Mouse (Mus musculus): ENCODE measurements at regions not wholly inside any gene's neighbourhood (a gene's known extent, or its start where the extent isn't known, plus 50 kb on each side); places are given as distances from the start of the nearest gene placed in this dataset.
"Not testable (repeated sequence)": the region's sequence is repeated elsewhere in the genome, so short reads cannot be mapped to it uniquely, and the experiment has no call there.

- no peak overlapping the region for H3K27ac ChIP-seq (ENCODE audit: low read length)
- H3K9me3 ChIP-seq (replicated peaks; ENCODE audit: control insufficient read depth, low read length, poor library complexity, severe bottlenecking): no peaks in the 10 kb centered on the region
- no peaks in the 10 kb centered on the region for H3K4me1 ChIP-seq (ENCODE audit: control insufficient read depth, insufficient read depth, low read length)
- no peaks in the 10 kb centered on the region for H3K36me3 ChIP-seq (ENCODE audit: control insufficient read depth, insufficient read depth, low read length)
- no peak overlapping the region for H3K4me3 ChIP-seq (ENCODE audit: low read depth, low read length)
- no peak overlapping the region for H3K4me2 ChIP-seq (ENCODE audit: low read length)
- no peak for ATAC-seq
- H3K27me3 ChIP-seq (ENCODE audit: control insufficient read depth, insufficient read depth, low read depth, low read length): no peaks in the 10 kb centered on the region
- H3K9ac ChIP-seq (ENCODE audit: low read depth, low read length): no peak overlapping the region
These were observed 56.0 kb downstream of the Ccdc71l start for GRCm38 (mm10) chr12:32434506-32435002.

GRCm38 (mm10) chr12:32435126-32435525, 56.6 kb downstream of the Ccdc71l start:
- WGBS: 78% methylated on average over 1 of the region's 1 CpGs
- Histone ChIP-seq H3K36me3 (ENCODE audit: control insufficient read depth, insufficient read depth, low read length) (no peaks in the 10 kb centered on the region), H3K9me3 (replicated peaks; ENCODE audit: control insufficient read depth, low read length, poor library complexity, severe bottlenecking) (no peaks in the 10 kb centered on the region), H3K27ac (ENCODE audit: low read length) (no peak overlapping the region), H3K4me3 (ENCODE audit: low read depth, low read length) (no peak overlapping the region), H3K4me1 (ENCODE audit: control insufficient read depth, insufficient read depth, low read length) (no peaks in the 10 kb centered on the region), H3K4me2 (ENCODE audit: low read length) (no peak overlapping the region), H3K27me3 (ENCODE audit: control insufficient read depth, insufficient read depth, low read depth, low read length) (no peaks in the 10 kb centered on the region), H3K9ac (ENCODE audit: low read depth, low read length) (no peak overlapping the region)
- no peak for ATAC-seq

DNA sequence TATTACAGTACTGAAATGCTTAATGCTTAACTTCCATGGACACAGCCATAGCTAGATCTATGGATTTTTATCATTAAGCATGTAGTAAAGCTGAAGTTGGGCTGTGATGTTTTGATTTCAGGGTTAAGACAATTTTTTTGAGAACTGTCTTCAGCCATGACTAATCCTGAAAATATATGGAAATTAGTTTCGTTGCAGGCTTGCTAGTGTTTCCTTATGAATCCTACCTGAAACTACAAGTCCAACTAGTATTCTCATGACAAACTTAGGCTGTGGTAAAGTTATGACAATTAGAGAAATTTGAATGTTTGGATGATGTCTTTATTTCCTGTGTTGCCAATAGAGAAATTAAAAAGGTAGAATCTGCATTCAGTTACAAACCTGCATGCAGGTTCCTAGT, 59.7 kb downstream of the Ccdc71l start:
- H3K4me2 ChIP-seq (ENCODE audit: low read length): no peak overlapping the region
- H3K9me3 ChIP-seq (replicated peaks; ENCODE audit: control insufficient read depth, low read length, poor library complexity, severe bottlenecking): no peaks in the 10 kb centered on the region
- H3K36me3 ChIP-seq (ENCODE audit: control insufficient read depth, insufficient read depth, low read length): no peaks in the 10 kb centered on the region
- no peaks in the 10 kb centered on the region for H3K4me1 ChIP-seq (ENCODE audit: control insufficient read depth, insufficient read depth, low read length)
- H3K27me3 ChIP-seq (ENCODE audit: control insufficient read depth, insufficient read depth, low read depth, low read length): no peaks in the 10 kb centered on the region
- no peak overlapping the region for H3K4me3 ChIP-seq (ENCODE audit: low read depth, low read length)
- no peak overlapping the region for H3K27ac ChIP-seq (ENCODE audit: low read length)
- WGBS: 78% methylated on average over 1 of the region's 1 CpGs
- no peak overlapping the region for H3K9ac ChIP-seq (ENCODE audit: low read depth, low read length)
- ATAC-seq: no peak

DNA sequence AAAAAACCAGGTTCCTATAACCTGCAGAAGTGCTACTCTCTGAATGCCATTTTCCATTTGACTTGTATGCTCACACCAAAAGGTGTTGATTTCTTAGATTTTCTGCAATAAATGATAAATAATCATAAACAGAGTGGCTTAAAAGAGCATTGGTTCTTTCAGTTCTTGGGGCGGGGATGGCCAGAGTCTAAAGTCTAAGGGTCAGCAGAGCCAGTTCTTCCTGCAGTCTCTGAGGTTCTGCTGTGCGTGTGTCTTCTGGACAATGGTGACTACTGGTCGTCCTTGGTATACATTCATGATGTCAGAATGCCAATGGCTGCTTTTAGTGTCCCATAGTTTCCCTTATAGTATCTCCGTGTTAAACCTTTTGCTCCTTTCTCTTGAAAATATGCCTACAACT, 66.3 kb downstream of the Ccdc71l start:
- H3K9me3 ChIP-seq (replicated peaks; ENCODE audit: control insufficient read depth, low read length, poor library complexity, severe bottlenecking): no peaks in the 10 kb centered on the region
- no peak overlapping the region for H3K9ac ChIP-seq (ENCODE audit: low read depth, low read length)
- no peak overlapping the region for H3K4me2 ChIP-seq (ENCODE audit: low read length)
- no peak for ATAC-seq
- H3K4me1 ChIP-seq (ENCODE audit: control insufficient read depth, insufficient read depth, low read length): no peaks in the 10 kb centered on the region
- no peak overlapping the region for H3K27ac ChIP-seq (ENCODE audit: low read length)
- H3K4me3 ChIP-seq (ENCODE audit: low read depth, low read length): no peak overlapping the region
- WGBS: 84% methylated on average over 4 of the region's 4 CpGs
- no peaks in the 10 kb centered on the region for H3K36me3 ChIP-seq (ENCODE audit: control insufficient read depth, insufficient read depth, low read length)
- H3K27me3 ChIP-seq (ENCODE audit: control insufficient read depth, insufficient read depth, low read depth, low read length): no peaks in the 10 kb centered on the region

DNA sequence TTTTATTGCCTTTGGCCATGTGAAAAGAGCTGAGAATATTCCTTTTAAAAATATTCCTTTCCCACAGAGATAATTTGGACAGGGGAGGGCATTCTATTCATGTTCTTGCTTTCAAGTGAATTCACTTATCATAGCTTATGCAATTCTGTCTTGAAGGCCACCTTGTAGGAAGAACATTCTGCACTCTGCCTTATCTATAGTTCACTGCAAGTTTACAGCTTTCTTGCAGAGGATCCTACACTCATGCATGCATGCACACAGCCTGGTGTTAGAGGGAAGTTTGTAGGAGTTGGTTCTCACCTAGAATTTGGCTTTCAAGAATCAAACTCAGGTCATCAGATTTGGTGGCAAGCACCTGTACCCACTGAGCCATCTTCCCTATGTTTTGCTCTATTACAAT, 67.4 kb downstream of the Ccdc71l start:
- H3K4me2 ChIP-seq (ENCODE audit: low read length): no peak overlapping the region
- no peak overlapping the region for H3K4me3 ChIP-seq (ENCODE audit: low read depth, low read length)
- H3K9me3 ChIP-seq (replicated peaks; ENCODE audit: control insufficient read depth, low read length, poor library complexity, severe bottlenecking): no peaks in the 10 kb centered on the region
- no peaks in the 10 kb centered on the region for H3K4me1 ChIP-seq (ENCODE audit: control insufficient read depth, insufficient read depth, low read length)
- no peak overlapping the region for H3K27ac ChIP-seq (ENCODE audit: low read length)
- no peak overlapping the region for H3K9ac ChIP-seq (ENCODE audit: low read depth, low read length)
- H3K27me3 ChIP-seq (ENCODE audit: control insufficient read depth, insufficient read depth, low read depth, low read length): no peaks in the 10 kb centered on the region
- H3K36me3 ChIP-seq (ENCODE audit: control insufficient read depth, insufficient read depth, low read length): no peaks in the 10 kb centered on the region
- ATAC-seq: no peak

- H3K4me1 ChIP-seq (ENCODE audit: control insufficient read depth, insufficient read depth, low read length): no peaks in the 10 kb centered on the region
- no peak for ATAC-seq
- H3K4me2 ChIP-seq (ENCODE audit: low read length): no peak overlapping the region
- no peak overlapping the region for H3K9ac ChIP-seq (ENCODE audit: low read depth, low read length)
- H3K36me3 ChIP-seq (ENCODE audit: control insufficient read depth, insufficient read depth, low read length): no peaks in the 10 kb centered on the region
- no peaks in the 10 kb centered on the region for H3K27me3 ChIP-seq (ENCODE audit: control insufficient read depth, insufficient read depth, low read depth, low read length)
- H3K4me3 ChIP-seq (ENCODE audit: low read depth, low read length): no peak overlapping the region
- no peaks in the 10 kb centered on the region for H3K9me3 ChIP-seq (replicated peaks; ENCODE audit: control insufficient read depth, low read length, poor library complexity, severe bottlenecking)
- H3K27ac ChIP-seq (ENCODE audit: low read length): no peak overlapping the region
These were observed 70.9 kb downstream of the Ccdc71l start for GRCm38 (mm10) chr12:32449373-32449772.

DNA sequence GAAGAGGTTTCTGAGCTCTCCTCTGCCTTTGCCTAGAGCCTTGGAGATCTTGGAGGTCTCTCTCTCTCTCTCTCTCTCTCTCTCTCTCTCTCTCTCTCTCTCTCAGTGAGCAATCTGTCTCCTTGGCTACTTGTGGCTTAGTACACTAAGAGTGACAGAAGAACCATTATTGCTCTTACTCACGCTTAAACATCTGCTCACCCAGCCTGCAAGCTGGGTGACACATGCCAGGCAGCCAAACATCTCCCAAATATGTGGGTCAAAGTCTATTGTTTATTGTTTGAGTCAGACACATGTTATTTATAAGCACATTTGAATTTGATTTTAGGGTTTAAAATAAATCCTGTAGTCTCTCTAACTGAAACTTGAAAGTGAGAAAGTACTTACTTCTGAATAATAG, 72.7 kb downstream of the Ccdc71l start:
- Histone ChIP-seq H3K4me3 (ENCODE audit: low read depth, low read length) (no peak overlapping the region), H3K27ac (ENCODE audit: low read length) (no peak overlapping the region), H3K27me3 (ENCODE audit: control insufficient read depth, insufficient read depth, low read depth, low read length) (no peaks in the 10 kb centered on the region), H3K4me2 (ENCODE audit: low read length) (no peak overlapping the region), H3K4me1 (ENCODE audit: control insufficient read depth, insufficient read depth, low read length) (no peaks in the 10 kb centered on the region), H3K9me3 (replicated peaks; ENCODE audit: control insufficient read depth, low read length, poor library complexity, severe bottlenecking) (no peaks in the 10 kb centered on the region), H3K36me3 (ENCODE audit: control insufficient read depth, insufficient read depth, low read length) (no peaks in the 10 kb centered on the region), H3K9ac (ENCODE audit: low read depth, low read length) (no peak overlapping the region)
- WGBS: 77% methylated on average over 1 of the region's 1 CpGs
- ATAC-seq: no peak

DNA sequence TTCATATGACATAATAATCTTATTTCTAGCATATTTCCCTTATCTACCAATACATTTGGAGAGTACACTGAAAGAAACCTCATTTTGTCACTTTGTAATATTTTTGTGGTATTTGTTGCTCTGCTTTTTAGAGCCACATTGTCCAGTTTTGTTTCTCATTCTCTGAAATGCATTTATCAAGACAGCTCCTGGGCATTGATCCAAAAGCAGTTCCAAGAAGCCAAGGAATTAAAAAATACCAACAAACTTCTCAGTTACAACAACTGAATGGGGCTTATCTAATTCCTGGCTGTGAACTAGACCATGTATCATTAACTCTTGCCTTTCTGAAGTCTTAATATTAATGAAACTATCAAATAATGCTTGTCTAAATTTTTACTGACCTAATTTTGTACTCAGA, 76.3 kb downstream of the Ccdc71l start:
- no peak overlapping the region for H3K4me2 ChIP-seq (ENCODE audit: low read length)
- H3K9ac ChIP-seq (ENCODE audit: low read depth, low read length): no peak overlapping the region
- H3K36me3 ChIP-seq (ENCODE audit: control insufficient read depth, insufficient read depth, low read length): no peaks in the 10 kb centered on the region
- no peaks in the 10 kb centered on the region for H3K9me3 ChIP-seq (replicated peaks; ENCODE audit: control insufficient read depth, low read length, poor library complexity, severe bottlenecking)
- no peak overlapping the region for H3K4me3 ChIP-seq (ENCODE audit: low read depth, low read length)
- ATAC-seq: no peak
- H3K27ac ChIP-seq (ENCODE audit: low read length): no peak overlapping the region
- H3K27me3 ChIP-seq (ENCODE audit: control insufficient read depth, insufficient read depth, low read depth, low read length): no peaks in the 10 kb centered on the region
- no peaks in the 10 kb centered on the region for H3K4me1 ChIP-seq (ENCODE audit: control insufficient read depth, insufficient read depth, low read length)

DNA sequence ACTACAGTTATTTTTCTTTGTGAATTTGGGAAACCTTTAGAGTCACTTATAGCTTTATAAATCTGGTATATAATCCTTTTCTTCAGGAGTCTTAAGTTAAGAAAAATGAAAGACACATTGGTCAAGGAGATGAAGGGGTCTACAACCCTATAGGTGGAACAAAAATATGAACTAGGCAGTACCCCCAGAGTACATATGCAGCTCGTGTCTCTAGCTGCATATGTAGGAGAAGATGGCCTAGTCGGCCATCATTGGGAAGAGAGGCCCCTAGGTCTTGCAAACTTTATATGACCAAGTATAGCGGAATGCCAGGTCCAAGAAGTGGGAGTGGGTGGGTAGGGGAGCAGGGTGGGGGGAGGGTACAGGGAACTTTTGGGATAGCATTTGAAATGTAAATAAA, 76.7 kb downstream of the Ccdc71l start:
- not testable (repeated sequence) for H3K9me3 ChIP-seq (replicated peaks; ENCODE audit: control insufficient read depth, low read length, poor library complexity, severe bottlenecking); H3K4me2 ChIP-seq (ENCODE audit: low read length); H3K27me3 ChIP-seq (ENCODE audit: control insufficient read depth, insufficient read depth, low read depth, low read length); H3K27ac ChIP-seq (ENCODE audit: low read length); H3K4me1 ChIP-seq (ENCODE audit: control insufficient read depth, insufficient read depth, low read length); H3K36me3 ChIP-seq (ENCODE audit: control insufficient read depth, insufficient read depth, low read length); H3K9ac ChIP-seq (ENCODE audit: low read depth, low read length); H3K4me3 ChIP-seq (ENCODE audit: low read depth, low read length); ATAC-seq
- 92% methylated on average over 3 of the region's 3 CpGs for WGBS

DNA sequence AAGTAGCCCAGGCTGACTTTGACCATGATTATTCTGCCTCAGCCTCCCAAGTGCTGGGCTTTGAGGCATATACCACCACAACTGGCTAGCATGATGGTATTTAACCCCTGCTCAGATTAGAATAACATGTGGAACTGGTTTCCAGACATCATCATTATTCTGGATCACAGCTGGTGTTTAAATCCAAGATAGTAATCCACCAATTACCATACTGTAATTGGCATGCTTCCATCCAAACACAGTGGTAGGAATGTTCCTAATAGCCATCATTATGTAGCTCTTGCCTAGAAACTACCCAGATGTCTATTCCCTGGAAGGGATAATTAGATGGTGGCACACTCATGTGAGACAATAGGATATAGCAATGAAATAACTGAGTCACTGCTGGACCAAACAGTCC, 77.4 kb downstream of the Ccdc71l start:
- no peak for ATAC-seq
- Histone ChIP-seq H3K27me3 (ENCODE audit: control insufficient read depth, insufficient read depth, low read depth, low read length) (no peaks in the 10 kb centered on the region), H3K4me3 (ENCODE audit: low read depth, low read length) (no peak overlapping the region), H3K36me3 (ENCODE audit: control insufficient read depth, insufficient read depth, low read length) (no peaks in the 10 kb centered on the region), H3K27ac (ENCODE audit: low read length) (no peak overlapping the region), H3K9me3 (replicated peaks; ENCODE audit: control insufficient read depth, low read length, poor library complexity, severe bottlenecking) (no peaks in the 10 kb centered on the region), H3K4me2 (ENCODE audit: low read length) (no peak overlapping the region), H3K4me1 (ENCODE audit: control insufficient read depth, insufficient read depth, low read length) (no peaks in the 10 kb centered on the region), H3K9ac (ENCODE audit: low read depth, low read length) (no peak overlapping the region)

Measured in midbrain, embryonic 16.5 days (tissue).